Mouse (Mus musculus): ENCODE measurements at regions not wholly inside any gene's neighbourhood (a gene's known extent, or its start where the extent isn't known, plus 50 kb on each side); places are given as distances from the start of the nearest gene placed in this dataset.

DNA sequence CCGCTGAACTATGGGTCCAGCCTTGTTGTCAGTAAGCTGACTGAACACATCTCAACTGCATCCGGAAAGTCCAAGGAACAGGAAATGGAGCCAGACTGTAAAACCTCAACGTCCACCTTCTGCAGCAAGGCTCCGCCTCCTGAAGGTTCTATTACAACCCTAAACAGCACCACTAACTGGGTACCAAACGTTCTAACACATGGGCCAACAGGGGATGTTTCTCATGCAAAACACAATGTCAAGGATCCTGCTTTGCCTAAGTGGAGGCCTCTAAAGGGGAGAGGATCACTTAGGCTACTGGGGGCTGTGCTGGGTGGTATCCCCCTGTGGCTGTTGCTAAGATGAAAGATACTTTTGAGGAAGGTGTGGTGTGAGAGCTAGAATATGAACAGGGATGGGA, 51.0 kb upstream of the Stt3b start:
- no peak for DNase-seq

GRCm38 (mm10) chr9:115361881-115362280, 51.7 kb upstream of the Stt3b start:
- DNase-seq, result no peak

GRCm38 (mm10) chr9:115362486-115362885, 52.3 kb upstream of the Stt3b start:
- DNase-seq, result no peak

GRCm38 (mm10) chr9:115364919-115365861, 55.0 kb upstream of the Stt3b start:
- peak; percentile 44 for DNase-seq

- no peak for DNase-seq
These were observed 57.6 kb upstream of the Stt3b start for GRCm38 (mm10) chr9:115367808-115368207.

- DNase-seq, result no peak
These were observed 70.1 kb upstream of the Stt3b start for GRCm38 (mm10) chr9:115380276-115380675.

GRCm38 (mm10) chr9:115382824-115383475, 72.7 kb upstream of the Stt3b start:
- DNase-seq, result no peak

GRCm38 (mm10) chr9:115383935-115384334, 73.7 kb upstream of the Stt3b start:
- DNase-seq, result peak; percentile 74

DNA sequence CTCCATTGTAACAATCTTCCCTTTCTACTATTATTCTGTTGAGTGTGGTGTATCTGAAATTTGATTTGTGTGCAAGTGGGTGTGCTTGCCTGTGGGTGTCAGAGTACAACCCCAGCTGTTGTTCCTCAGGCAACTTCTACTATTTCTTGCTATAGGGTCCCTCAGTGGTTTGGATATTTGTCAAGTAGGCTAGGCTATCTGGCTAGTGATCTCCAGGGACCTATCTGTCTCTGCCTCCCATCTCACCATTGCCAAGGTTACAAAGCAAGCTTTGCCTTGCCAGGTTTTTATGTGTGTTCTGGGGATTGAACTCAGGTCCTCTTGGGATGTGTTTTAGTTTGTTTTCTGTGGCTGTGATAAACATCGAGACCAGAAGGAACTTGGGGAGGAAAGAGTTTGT, 74.1 kb upstream of the Stt3b start:
- no peak for DNase-seq

GRCm38 (mm10) chr9:115387471-115388360, 77.5 kb upstream of the Stt3b start:
- DNase-seq, result peak; percentile 12

DNA sequence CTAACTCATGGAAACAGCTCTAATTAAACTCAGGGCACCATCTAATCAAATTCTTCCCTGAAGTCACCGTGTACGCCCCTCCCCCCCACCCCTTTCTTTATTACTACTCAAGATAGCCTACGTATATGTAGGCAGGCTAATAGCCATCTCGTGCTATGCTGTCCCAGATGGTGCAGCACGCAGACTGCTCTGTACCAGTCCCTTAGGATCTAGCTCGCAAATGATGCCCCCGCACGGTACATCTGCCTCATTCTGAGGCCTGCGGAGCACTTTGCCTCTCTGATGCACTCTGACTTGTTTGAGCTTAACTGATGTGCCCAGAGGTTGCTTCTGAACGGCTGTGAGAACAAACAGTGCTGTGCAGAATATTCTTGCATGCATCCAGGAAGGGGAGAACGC, 78.1 kb upstream of the Stt3b start:
- no peak for DNase-seq

DNA sequence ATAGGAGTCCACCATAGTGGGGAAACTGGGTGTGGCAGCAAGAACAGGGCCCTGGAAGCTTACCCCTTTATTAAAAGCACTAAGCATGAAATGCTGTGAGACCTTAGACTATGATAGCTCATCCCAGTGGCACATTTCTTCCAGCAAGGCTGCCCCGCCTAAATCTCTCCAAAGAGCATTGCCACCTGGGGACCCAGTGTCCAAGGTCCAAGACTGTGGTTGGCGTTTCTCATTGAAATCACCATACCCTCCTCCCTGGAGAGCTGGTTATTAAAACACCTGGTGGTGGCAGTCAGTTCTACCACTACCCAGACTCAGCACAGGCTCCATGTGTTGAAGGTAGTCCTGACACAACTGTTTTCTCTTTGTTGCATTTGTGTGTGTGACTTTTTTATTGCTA, 78.9 kb upstream of the Stt3b start:
- DNase-seq, result no peak

- DNase-seq, result peak; percentile 50
These were observed 80.7 kb upstream of the Stt3b start for GRCm38 (mm10) chr9:115390880-115391281.

GRCm38 (mm10) chr9:115395511-115395910, 85.3 kb upstream of the Stt3b start:
- no peak for DNase-seq

GRCm38 (mm10) chr9:115400461-115400860, 90.2 kb upstream of the Stt3b start:
- no peak for DNase-seq

DNA sequence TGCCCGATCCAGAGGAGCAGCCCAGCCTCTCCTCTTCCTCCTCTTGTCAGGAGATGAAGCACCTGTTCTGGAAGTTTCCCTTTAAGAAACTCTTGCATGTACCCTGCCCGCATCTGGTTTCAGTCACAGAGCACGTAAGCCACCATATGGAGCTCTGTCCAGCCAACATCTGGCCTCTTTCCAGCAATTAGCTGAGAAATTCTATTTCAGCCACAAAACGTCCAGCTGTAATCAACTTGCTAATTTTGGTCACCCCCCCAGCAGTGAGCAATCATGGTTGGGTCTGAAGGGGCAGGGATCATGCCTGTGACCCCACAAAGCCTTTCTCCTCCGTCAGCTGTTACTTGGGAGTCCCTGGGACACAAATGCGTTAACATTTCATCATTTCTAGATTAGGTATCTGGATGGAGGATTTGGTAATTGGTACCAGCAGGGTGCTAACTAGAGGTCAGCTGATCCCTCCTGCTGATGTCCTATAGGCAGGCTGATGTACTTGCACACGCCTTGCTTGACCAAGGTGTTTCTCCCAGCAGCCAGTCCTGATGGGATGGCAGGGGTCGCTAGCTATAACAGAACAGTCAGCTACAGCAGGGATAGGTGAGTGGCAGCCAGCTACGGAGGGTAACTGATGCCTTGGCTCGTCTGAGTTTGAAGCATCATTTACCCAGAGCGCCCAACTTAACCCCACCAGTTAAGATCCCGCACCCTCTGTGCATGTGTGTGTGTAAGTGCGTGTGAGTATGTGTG, 91.4 kb upstream of the Stt3b start:
- peak; percentile 54 for DNase-seq

GRCm38 (mm10) chr9:115402661-115403060, 92.4 kb upstream of the Stt3b start:
- no peak for DNase-seq

GRCm38 (mm10) chr9:115403354-115403968, 93.2 kb upstream of the Stt3b start:
- DNase-seq, result no peak

GRCm38 (mm10) chr9:115407901-115408470, 97.8 kb upstream of the Stt3b start:
- no peak for DNase-seq

- peak; percentile 44 for DNase-seq
These were observed 98.7 kb upstream of the Stt3b start for GRCm38 (mm10) chr9:115408886-115409285.

DNA sequence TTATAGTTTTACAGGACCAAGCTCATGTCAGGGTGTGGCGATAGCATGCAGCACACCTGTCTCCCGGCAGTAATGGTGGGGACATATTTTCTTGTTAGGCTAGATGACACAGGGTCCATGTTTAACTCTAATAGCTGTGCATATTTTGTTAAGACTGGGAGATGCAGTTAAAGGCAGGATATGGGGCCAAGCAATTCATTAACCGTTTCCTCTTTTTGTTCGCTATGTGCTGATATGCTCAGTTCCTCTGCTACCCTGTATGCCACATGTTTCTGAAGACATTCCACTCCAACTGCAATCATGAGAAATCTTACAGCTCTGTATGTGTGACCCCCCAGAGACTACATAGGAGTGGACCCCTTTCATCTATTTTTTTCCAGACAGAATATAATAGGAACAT, 104.0 kb upstream of the Stt3b start:
- DNase-seq, result no peak

- DNase-seq, result peak; percentile 60
These were observed 112.6 kb upstream of the Stt3b start for GRCm38 (mm10) chr9:115422786-115423185.
